In the genomic region with DNA sequence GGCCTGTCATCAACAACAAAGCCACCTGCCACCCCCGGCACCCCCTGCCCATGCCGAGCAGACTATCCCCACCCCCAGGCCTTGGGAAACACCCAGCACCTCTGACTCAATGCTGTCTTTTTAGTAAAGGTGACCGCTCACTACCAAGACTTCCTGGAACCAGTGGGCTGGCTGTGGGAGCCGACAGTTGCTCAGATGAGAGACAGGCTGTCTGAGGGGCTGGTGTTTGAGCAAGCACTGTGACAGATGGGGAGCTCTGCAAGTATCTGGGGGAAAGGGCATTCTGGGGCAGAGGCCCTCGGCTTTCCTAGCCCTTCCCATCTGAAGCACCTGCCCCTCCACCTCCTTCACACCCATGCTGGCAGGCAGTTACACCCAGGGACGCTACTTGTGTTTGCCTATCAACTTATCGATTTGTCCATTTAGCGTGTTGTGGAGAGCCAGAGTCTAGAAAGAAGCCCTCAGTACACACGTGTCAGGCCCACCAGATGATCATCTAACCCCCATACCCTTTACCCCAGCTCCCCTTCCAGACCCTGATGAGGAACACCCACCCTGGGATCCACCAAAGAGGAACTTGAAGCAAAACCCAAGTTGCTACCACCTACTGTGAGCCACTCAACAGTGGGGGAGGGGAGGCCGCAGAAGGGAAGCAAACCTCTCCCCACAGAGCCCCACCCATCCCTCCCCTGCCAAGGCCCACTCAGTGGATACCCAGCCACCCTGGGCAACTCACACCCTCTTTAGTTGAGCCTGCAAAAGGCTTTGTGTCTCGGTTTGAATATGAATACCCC, we compare ENCODE assay signal across 8 mouse cellular contexts. TPM values are rescaled to one million over a fixed set of nuclear protein-coding genes. Genes with fewer than 3 reads are reported as not detected.
DNase-seq lines count a peak whose midpoint lies in the region; ATAC-seq lines count a peak whose summit lies in the region.

No protein-coding gene starts in this region.

- H3K4me2 ChIP-seq in kidney, embryonic 14.5 days (replicated peaks; ENCODE audit: low read depth, low read length): no peak overlapping the region; the same call in 1 of the 2 replicates
- peak overlapping the region; percentile 5; the same call in 1 of the 2 replicates for H3K4me2 ChIP-seq in forebrain, embryonic 13.5 days
- H3K4me2 ChIP-seq in liver, embryonic 12.5 days: peak overlapping the region; percentile 33

- H3K9me3 ChIP-seq in kidney, embryonic 14.5 days (ENCODE audit: control insufficient read depth, low read length): no peaks in the 10 kb centered on the region
- H3K9me3 ChIP-seq in forebrain, embryonic 13.5 days (replicated peaks): no peaks in the 10 kb centered on the region
- H3K9me3 ChIP-seq in liver, embryonic 12.5 days (replicated peaks): no peaks in the 10 kb centered on the region

- 59% methylated on average over 11 of the region's 11 CpGs for WGBS in kidney, embryonic 14.5 days
- WGBS in forebrain, embryonic 13.5 days: 58% methylated on average over 11 of the region's 11 CpGs
- 19% methylated on average over 11 of the region's 11 CpGs for WGBS in liver, embryonic 12.5 days (ENCODE audit: insufficient replicate concordance)

- no peak for DNase-seq in kidney, postnatal 14 days
- peak; percentile 66 for DNase-seq in naive thymus-derived CD4-positive, alpha-beta T cell, adult 2 months (ENCODE audit: low read depth)
- no peak for DNase-seq in urinary bladder, postnatal 4 days (ENCODE audit: low spot score in 2 of 2)
- no peak for DNase-seq in adrenal gland, adult 8-10 months
- DNase-seq in frontal cortex, postnatal 10 days (ENCODE audit: low spot score in 2 of 2): no peak

- H3K27me3 ChIP-seq in kidney, embryonic 14.5 days (ENCODE audit: control insufficient read depth, insufficient read depth, low read length): no peaks in the 10 kb centered on the region
- H3K27me3 ChIP-seq in forebrain, embryonic 13.5 days: no peaks in the 10 kb centered on the region
- no peaks in the 10 kb centered on the region for H3K27me3 ChIP-seq in liver, embryonic 12.5 days (replicated peaks)

- no peak for ATAC-seq in kidney, embryonic 14.5 days (ENCODE audit: low FRiP score, low TSS enrichment)
- ATAC-seq in forebrain, embryonic 13.5 days: no peak
- ATAC-seq in liver, embryonic 12.5 days: no peak

- no peaks in the 10 kb centered on the region; the same call in 1 of the 2 replicates for H3K4me1 ChIP-seq in kidney, embryonic 14.5 days (ENCODE audit: control insufficient read depth, insufficient read depth, low read length)
- H3K4me1 ChIP-seq in forebrain, embryonic 13.5 days: peaks cover 67% of the 10 kb centered on the region
- peaks cover 70% of the 10 kb centered on the region for H3K4me1 ChIP-seq in liver, embryonic 12.5 days

- peak overlapping the region; percentile 55; the same call in 1 of the 2 replicates for H3K27ac ChIP-seq in kidney, embryonic 14.5 days (ENCODE audit: low read depth, low read length)
- H3K27ac ChIP-seq in forebrain, embryonic 13.5 days: peak overlapping the region; percentile 70
- 0 out of 2 replicates have a peak overlapping the region, but pooled peaks have one; percentile 4 for H3K27ac ChIP-seq in liver, embryonic 12.5 days

- no peak overlapping the region for H3K9ac ChIP-seq in kidney, embryonic 14.5 days (ENCODE audit: low read depth, low read length)
- H3K9ac ChIP-seq in forebrain, embryonic 13.5 days: no peak overlapping the region
- H3K9ac ChIP-seq in liver, embryonic 12.5 days: no peak overlapping the region; the same call in 1 of the 2 replicates

- H3K36me3 ChIP-seq in kidney, embryonic 14.5 days (ENCODE audit: control insufficient read depth, insufficient read depth, low read length): no peaks in the 10 kb centered on the region
- no peaks in the 10 kb centered on the region for H3K36me3 ChIP-seq in forebrain, embryonic 13.5 days (ENCODE audit: poor library complexity, severe bottlenecking)
- H3K36me3 ChIP-seq in liver, embryonic 12.5 days: no peaks in the 10 kb centered on the region

- H3K4me3 ChIP-seq in kidney, embryonic 14.5 days (ENCODE audit: low read length): no peak overlapping the region
- no peak overlapping the region for H3K4me3 ChIP-seq in forebrain, embryonic 13.5 days
- no peak overlapping the region for H3K4me3 ChIP-seq in liver, embryonic 12.5 days

RNA-seq across cellular contexts. Expression of a gene that starts 57.7 kb away (rescaled TPM):
- polyA plus RNA-seq in kidney, embryonic 14.5 days (2014; fragmentation: Nextera tagmentation; extraction: Ambion mirVana): 12.9 and 16.9 TPM in 2 replicates
- polyA plus RNA-seq in forebrain, embryonic 13.5 days (2015; fragmentation: Nextera tagmentation; extraction: Ambion mirVana): 28.6 and 32.7 TPM in 2 replicates
- polyA plus RNA-seq in liver, embryonic 12.5 days (2016; fragmentation: Nextera tagmentation; extraction: Ambion mirVana): 16.4 and 17.5 TPM in 2 replicates
- total RNA-seq in adrenal gland, adult 8-10 months (2022): 10 to 100 TPM; 10.4 to 24.3 (median 17.8) TPM

Comparison
In these comparisons a context has a peak if more than half of its experiments do, and no peak if none do; other contexts are left out.
1. H3K27ac ChIP-seq: peak in every context shown above with its lines; median percentile 70 in forebrain, embryonic 13.5 days; 55 in kidney, embryonic 14.5 days; 4 in liver, embryonic 12.5 days.